Mouse (Mus musculus) neutrophil, adult 5-6 weeks (primary cell): ENCODE data around the gene Gm20388. TPM values are rescaled to one million over a fixed set of nuclear protein-coding genes. Genes with fewer than 3 reads are reported as not detected.
"Not testable (repeated sequence)": the region's sequence is repeated elsewhere in the genome, so short reads cannot be mapped to it uniquely, and the experiment has no call there.

Source experiments
- ATAC-seq: fragments of 151-379, 151-347 bp; 2 replicates; pipeline ENCODE4 v1.8.0; 2017; ENCODE audit warnings: mild to moderate bottlenecking, moderate TSS enrichment; ENCODE audit not compliant: insufficient number of reproducible peaks, poor library complexity, low FRiP score, severe bottlenecking; ENCODE audit errors: extremely low read depth
- total RNA-seq: library from RNA; stranded (forward); fragments of 200-1000 nt; gene quantifications from 2 replicates; pipeline ENCODE4 v1.2.3, GENCODE M21; 2017

Gene Gm20388
- total RNA-seq, 1 experiment from 2014 or later, result 10.8 TPM

DNA sequence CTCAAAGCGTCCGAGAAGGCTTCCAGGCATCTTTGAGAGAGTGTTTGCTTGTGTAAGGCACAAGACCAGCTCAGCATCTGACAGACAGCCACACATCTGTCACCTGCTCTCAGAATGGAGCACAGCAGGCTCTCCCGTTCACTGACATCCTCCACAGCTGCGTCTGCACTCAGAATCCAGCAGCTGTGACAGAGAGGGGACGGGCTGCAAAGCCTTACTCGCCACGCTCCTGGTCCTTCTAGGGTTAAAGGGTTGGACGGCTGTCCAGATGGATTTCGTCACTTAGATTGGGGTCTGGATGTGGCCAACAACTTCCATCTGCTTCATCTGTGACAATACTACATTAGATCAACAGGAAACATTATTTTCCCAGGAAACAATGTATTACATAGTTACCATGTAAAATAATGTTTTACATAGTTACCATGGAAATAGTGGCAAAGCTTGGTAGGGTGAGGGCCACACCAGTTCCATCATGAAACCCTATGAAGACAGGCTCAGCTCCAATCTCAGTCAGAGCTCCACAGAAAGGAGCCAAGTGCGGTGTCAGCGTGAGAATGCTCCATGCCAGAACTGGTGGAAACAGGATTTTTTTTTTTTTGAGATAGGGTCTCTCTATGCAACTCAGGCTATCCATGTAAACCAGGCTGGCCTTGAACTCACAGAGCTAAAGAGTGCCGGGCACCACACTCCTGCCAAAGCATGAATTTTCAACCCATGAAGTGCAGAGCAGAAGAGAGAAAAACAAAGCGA lies 785.9 kb downstream of the Gm20388 start:
- ATAC-seq, result no peak

DNA sequence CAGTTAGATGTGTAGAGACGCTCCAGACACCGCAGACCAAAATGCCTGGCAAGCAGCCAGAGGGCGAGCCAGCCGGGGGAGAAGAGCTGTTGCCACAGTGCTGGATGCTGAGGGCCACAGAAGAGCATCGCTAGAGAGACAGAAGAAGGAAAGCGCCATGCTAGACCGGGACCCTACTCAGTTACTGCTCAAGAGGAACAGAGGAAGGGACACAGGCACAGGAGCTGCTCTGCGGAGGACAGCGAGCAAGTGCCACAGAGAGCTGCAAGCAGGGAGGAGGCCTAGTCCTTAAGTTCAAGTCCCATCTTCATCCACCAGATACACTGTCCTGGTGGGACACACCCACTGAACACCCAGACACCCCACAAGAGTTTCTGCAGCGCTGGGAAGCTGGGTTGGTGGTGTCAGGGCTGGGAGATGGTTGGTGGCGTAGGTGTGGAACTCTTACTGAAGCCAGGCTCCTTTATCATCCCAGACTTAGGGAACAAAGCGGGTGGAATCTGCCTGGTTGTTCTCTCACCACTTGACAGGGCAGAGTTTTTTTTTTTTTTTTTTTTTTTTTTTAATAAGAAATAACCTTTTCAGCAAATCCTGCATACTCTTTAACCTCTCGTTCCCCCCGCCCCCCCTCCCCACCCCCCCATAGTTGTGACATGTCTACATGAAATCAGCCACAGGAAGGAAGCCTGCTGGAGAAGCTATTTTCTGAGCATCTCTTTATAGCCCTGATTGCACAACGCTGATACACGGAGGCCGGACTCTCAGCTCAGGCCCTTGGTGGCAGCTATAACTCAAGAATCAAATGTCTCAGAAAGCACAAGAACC lies 786.7 kb downstream of the Gm20388 start:
- ATAC-seq, result no peak

DNA sequence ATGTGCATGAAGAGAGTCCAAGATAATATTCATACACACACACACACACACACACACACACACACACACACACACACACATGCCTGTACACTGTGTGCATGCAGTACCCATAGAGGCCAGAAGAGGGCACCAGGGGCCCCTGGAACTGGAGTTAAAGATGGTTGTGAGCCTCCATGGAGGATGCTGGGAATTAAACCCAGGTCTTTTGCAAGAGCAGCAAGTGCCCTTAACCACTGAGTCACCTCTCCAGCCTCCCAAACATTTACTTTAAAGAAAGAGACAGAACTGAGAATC lies 787.3 kb downstream of the Gm20388 start:
- no peak for ATAC-seq

DNA sequence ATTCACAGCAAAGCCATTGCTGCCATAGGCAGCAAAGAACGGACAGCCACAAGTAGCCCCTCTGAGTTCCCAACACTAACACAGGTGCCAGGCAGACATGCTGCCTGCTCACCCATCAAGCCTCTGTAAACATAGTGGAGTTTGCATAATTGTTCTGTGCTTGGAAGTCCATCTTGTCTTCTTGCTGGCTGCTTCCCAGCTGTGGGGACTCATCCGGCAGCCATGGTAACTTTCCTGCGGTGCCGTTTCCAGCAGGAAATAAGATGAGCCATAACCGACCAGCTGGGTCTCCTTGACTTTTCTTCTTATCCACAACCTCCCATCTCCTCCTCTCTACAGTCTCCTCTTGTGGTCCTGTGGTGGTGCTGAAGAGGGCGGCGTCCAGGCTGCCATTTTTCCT lies 787.8 kb downstream of the Gm20388 start:
- no peak for ATAC-seq

DNA sequence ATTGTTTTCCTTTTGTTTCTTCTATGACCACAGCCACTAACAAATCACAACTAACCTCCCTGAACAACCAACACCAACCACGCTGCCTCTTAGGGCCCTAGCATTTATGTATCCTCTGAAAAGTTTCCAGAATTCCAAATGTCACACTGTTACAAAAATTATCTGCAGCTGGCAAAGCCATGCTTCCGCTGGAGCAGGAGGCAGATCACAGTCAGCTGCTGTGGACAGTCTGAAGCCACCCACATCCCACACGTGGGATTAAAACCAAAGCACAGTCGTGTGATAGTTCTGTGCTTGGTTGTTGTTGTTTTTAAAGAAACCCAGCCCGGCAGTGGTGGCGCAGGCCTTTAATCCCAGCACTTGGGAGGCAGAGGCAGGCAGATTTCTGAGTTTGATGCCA lies 788.4 kb downstream of the Gm20388 start:
- ATAC-seq, result no peak

DNA sequence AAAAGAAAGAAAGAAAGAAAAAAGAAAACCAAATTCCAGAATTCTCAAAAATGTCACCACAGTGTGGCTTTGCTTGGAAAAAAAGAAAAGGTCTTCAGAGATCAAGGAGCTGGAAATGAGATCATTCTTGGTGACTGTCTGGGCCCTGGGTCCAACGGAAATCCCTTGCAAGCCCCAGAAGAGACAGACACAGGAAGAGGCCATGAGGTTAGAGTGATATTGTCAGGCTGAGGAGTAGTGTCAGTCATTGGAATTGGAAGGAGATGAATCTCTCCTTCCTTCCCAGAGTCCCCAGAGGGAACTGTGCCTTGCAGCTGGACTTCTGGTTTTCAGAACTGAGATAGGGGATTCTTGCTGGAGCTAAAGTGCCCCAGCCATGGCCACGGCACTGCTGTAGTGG lies 788.9 kb downstream of the Gm20388 start:
- no peak for ATAC-seq

DNA sequence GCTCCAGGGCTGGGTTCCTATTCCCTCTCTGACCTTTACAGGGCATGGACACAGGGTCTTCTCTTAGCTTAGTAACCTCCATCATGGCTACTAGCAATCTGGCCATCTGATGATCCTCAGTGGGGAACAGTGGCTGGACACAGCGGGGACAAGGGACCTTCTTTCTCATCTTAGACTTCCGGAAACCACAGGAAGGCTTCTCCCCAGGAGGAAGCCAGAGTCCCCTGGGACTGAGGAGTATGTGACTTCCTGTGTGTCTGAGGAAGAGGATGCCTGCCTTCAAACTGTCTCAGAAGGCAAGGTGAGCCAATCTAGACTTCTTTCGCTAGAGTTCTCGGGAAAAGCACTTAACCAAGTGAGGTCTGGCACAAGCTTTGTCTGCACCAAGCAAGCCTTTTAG lies 789.4 kb downstream of the Gm20388 start:
- ATAC-seq, result no peak

DNA sequence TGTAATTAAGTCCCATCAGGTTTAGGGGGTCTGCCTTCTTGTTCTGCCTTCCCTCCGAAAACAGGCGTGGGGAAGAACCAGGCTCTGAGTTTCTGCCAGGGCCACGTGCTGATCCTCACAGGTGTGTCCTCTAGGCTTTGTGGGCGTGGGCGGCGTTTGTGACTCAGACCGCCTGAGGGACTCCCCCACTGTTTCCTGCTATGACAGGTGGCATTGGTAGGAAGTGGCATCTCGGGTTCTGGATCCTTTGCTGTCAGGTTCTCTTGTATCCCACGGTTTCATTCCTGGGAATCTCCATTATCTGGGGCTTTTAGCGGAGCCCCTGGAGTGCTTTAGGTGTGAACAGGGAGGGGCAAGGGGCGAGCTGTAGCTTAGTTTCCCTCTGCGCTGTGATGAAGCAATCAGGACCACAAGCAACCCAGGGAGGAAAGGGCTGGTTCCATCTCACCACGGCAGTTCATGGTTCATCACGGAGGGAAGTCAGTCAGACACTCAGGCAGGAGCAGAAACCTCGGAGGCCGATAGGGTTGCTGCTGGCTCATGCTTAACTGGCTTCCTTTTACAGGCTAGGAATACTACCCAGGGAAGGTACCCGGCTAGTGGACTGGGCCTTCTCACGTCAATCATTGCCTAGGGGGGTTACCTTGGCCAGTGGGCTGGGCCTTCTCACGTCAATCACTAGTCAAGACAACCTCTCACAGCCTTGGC lies 791.3 kb downstream of the Gm20388 start:
- ATAC-seq, result peak; percentile 79

DNA sequence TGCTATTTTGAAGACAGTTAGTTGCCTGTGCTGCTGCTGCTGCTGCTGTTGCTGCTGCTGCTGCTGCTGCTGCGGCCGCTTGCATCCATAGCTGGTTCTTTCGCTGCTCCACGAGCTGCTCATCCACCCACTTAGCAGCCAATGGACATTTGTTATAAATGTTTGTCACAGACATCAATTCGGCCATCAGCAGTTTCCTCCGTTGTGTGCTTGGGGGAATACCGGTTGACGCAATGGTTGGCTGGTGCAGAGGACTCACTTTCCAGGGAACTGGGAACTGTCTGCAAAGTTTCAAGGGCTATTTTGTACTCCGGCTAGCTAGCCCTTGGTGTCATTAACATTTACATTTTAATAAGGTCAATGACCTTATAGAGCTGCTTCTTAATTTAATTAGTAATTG lies 793.6 kb downstream of the Gm20388 start:
- ATAC-seq, result no peak

DNA sequence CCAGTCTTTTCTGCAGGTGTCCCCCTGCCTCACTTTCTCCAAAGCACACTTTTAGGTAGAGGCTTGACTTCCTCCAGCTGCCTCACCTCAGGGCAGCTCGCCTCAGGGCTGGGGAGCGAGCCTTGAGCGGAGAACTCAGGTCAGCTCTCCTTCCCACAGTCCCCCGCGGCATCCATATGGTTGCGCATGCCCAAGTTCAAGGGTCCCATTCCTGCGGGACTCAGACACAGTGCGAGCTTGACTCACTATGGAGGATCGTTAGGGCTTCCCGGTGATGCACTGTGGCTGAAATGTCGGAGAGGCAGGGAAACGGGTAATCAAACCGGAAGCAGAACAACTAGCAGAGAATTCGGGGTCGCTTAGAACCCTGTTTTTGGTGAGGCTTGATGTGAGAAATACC lies 794.5 kb downstream of the Gm20388 start:
- ATAC-seq, result no peak

DNA sequence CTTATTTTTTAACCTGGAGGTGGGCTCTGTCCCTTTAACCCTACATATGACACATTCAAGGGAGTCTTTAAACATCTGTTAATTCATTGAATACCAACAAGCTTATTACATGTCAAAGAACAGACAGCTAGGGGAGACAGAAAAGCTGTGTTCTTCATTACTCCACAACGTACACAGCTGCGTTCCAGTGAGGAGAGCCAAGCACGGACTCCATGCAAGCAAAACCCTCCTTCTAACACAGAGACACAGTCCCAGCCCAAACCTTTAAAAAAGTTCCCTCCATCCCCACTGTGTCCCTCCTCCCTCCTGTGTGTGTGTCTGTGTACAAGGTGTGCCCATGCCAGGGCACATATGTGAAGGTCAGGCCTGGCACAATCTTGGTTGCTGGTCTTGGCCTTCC lies 795.6 kb downstream of the Gm20388 start:
- no peak for ATAC-seq

DNA sequence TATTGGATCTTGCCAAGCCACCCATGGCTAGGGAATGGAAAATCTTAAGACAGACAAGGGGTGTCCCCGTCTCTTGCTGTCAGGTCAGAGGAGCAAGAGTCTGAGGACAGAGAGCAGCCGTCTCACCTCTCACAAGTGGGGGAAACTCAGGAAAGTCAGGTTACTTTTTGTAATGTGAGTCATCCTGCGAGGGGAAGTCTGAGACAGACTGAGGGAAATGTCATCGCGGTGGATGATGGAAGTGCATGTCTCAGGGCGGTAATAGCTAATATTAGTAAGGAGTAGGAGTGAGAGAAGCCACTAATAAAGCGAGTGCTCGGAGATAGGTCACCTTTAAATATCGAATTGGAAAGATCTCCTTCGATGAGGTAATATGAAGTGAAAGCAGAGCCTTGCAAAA lies 798.5 kb downstream of the Gm20388 start:
- no peak for ATAC-seq

DNA sequence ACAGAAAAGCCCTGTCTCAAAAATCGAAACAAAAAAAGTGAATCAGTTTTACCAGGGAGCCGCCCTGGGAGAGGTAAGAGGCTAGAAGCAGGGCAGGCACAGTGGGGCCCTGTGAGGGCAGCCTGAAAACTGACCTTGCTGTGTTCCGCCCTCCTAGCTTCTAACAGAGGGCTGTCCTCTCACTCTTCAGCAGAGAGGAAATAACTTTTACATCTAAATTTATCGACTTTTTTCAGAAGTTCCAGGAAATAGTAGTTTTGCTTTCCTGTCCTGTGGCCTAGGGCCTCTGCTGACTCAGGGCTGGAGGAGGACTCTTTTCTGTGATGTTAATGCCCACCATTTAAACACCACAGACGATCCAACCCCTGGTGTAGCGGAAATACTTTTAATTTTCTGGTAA lies 804.6 kb downstream of the Gm20388 start:
- 0 out of 2 replicates have a peak, but pooled peaks have one; percentile 23 for ATAC-seq

DNA sequence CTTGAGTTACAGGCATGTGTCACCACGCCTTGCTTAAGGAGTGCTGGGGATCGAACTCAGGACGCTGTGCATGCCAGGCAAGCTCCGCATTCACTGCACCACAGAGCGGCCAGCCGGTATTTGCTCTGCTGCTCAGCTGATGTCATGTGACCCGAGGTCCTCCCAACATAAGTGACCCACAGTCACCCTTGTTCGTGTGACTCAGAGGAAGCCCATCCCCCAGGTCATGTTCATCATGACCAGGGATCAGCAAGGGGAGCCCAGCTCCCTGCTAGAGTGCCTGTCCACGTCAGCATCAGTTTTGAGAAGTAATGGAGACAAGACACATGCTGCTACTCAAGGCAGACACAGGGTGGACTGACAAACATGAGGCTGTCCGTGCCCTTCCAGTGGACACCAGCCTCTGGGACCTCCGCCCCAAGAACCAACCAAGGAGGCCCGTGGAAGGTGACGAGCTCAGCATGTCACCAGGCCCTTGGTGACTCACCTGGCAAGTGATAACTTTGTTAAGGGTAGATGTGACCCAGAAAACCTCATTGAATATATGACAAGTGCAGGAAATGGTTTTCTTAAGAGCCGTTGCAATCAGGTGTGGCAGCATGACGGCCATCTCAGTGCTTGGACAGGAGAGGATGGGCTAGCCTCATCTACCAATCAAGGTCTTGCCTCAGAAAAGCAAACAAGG lies 805.5 kb downstream of the Gm20388 start:
- ATAC-seq, result no peak

DNA sequence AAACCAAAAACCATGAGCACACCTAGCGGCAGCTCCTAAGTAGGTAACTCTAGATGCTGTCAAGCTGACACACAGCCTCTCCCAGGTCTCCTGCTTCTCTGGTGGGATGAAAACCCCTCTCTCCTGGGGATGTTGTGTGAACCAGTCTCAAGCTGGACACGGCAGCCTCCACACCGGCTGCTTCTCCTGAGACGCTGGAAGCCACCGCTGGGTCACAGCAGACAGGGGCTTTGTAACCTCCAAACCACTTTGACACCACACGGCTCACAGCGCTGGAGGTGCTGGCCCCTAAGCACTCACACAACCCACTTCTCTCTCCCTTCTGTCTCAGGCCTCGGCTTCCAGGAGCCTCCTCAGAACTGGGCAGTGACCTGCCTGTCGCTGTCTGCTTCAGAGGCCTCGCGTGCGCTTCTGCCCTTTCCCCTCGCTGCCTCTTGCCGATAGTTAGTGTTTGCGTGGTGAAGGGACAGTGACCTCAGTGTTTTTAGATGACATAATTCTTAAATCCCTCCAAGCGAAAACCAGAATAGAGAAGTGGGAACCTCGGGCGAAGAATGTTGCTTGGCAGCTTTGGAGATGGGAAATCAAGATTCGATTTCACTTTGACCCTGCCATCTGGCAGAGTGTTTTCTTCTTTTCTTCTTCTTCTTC lies 809.1 kb downstream of the Gm20388 start:
- no peak for ATAC-seq

DNA sequence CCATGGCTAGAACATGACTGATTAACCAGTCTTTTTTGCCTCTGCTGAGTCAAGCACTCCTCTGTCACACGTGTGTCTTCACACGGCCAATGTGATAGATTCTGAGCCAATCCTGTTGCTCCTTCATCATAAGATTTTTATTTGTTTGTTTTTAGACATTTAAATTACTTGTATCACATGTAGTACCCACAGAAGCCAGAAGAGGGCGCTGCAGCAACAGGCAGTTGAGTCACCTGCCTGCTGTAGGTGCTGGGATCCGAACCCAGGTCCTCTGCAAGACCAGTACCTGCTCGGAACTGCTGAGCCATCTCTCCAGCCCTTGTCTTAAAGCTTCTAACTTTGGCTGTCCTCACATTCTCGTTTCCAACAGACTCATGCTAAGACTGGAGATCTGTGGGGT lies 812.4 kb downstream of the Gm20388 start:
- ATAC-seq, result no peak

DNA sequence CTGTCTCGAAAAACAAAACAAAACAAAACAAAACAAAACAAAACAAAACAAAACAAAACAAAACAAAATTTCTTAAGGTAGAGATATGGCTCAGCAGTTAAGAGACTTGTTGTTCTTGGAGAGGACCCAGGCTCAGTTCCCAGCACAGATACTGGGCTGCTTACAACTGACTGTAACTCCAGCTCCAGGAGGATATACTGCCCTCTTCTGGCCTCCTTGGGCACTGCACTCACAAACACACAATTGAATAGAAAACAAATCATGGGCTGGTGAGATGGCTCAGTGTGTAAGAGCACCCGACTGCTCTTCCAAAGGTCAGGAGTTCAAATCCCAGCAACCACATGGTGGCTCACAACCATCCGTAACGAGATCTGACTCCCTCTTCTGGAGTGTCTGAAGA lies 813.5 kb downstream of the Gm20388 start:
- not testable (repeated sequence) for ATAC-seq

DNA sequence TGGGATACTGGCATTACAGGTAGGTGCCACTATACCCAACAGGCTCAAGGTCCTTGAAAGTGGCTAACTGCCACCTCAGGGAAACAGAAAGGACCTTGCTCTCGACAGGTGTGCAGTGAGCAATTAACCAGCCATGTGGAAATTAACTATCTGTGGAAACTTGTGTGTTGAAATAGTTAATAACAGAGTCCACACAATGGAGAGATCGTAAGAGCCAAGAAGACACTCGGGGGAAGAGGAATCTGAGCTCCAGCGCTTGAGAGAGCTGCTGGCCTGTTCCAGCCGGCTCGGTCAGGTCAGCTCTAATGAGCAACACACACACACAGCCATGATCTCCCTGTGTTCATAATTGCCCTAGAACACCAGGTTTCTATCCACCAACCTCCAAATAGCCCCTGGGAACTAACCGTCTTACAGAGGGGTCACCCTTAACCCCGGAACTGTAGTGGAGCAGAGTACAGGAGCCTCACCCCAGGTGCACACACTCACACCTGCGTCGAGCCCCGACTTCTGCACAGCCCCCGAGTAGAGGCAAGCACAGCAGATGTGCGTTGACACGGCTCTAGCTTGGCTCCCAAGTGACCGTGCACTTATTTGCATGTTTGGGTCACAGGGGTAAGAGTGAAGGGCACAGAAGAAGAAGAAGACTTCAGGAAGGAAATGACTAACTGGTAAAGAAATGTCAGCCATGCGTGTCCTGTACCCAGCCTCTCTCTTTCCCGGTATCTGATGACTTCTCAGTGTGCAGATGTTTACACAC lies 814.4 kb downstream of the Gm20388 start:
- peak; percentile 87 for ATAC-seq
